Mouse (Mus musculus) embryonic facial prominence, embryonic 15.5 days (tissue): ENCODE measurements around the gene Scn3a. TPM values are rescaled to one million over a fixed set of nuclear protein-coding genes. Genes with fewer than 3 reads are reported as not detected.

Experiments
- ATAC-seq: fragments of 200-750 bp; cut with Nextera tagmentation; 2 replicates; pipeline ENCODE4 v1.8.0; 2017; ENCODE audit warnings: low read depth, moderate TSS enrichment; ENCODE audit not compliant: insufficient number of reproducible peaks, low FRiP score, low TSS enrichment
- H3K27ac ChIP-seq: fragments of 300-500 bp; sonication (generic); replicated peaks from 2 replicates; pipeline ENCODE4 v1.5.1; 2015; ENCODE audit warnings: mild to moderate bottlenecking, inconsistent platforms
- H3K27me3 ChIP-seq: fragments of 300-500 bp; sonication (generic); 2 replicates; pipeline ENCODE4 v1.6.1; 2015; ENCODE audit warnings: inconsistent platforms
- H3K36me3 ChIP-seq: fragments of 300-500 bp; sonication (generic); 2 replicates; pipeline ENCODE4 v1.6.1; 2015; ENCODE audit warnings: mild to moderate bottlenecking, inconsistent platforms
- H3K4me1 ChIP-seq: fragments of 300-500 bp; sonication (generic); 2 replicates; pipeline ENCODE4 v1.6.1; 2015; ENCODE audit warnings: inconsistent platforms
- H3K4me2 ChIP-seq: fragments of 300-500 bp; sonication (generic); replicated peaks from 2 replicates; pipeline ENCODE4 v1.6.1; 2015; ENCODE audit warnings: mild to moderate bottlenecking, inconsistent platforms
- H3K4me3 ChIP-seq: fragments of 300-500 bp; sonication (generic); replicated peaks from 2 replicates; pipeline ENCODE4 v1.5.1; 2015; ENCODE audit warnings: mild to moderate bottlenecking, inconsistent platforms
- H3K9ac ChIP-seq: fragments of 300-500 bp; sonication (generic); 2 replicates; pipeline ENCODE4 v1.6.1; 2015; ENCODE audit warnings: inconsistent platforms
- H3K9me3 ChIP-seq: fragments of 300-500 bp; sonication (generic); replicated peaks from 2 replicates; pipeline ENCODE4 v1.6.1; 2016; ENCODE audit warnings: inconsistent platforms
- WGBS: fragments of 180-500 bp; shearing (Covaris S2); methylation state at CpG from one replicate; pipeline ENCODE4 v1.1.7; 2015; 5-methylcytosine and 5-hydroxymethylcytosine counted together
- polyA plus RNA-seq: library from polyadenylated mRNA; unstranded; fragments of >200 nt; fragmentation: Nextera tagmentation; extraction: Ambion mirVana; gene quantifications from 2 replicates; pipeline ENCODE4 v1.2.1, GENCODE M21; 2015

Gene Scn3a
- polyA plus RNA-seq, 1 experiment from 2014 or later: 2.3 TPM

GRCm38 (mm10) chr2:65551736-65552135 lies 15.7 kb downstream of the Scn3a start:
- Histone ChIP-seq H3K27me3 (no peaks in the 10 kb centered on the region), H3K4me2 (no peak overlapping the region), H3K27ac (no peak overlapping the region), H3K4me1 (no peaks in the 10 kb centered on the region), H3K4me3 (no peak overlapping the region), H3K9me3 (no peaks in the 10 kb centered on the region), H3K36me3 (no peaks in the 10 kb centered on the region), H3K9ac (no peak overlapping the region)
- no peak for ATAC-seq
- 21% methylated on average over 2 of the region's 2 CpGs for WGBS

GRCm38 (mm10) chr2:65550564-65550963 lies 16.9 kb downstream of the Scn3a start:
- ATAC-seq: no peak
- H3K4me3 ChIP-seq: no peak overlapping the region
- H3K36me3 ChIP-seq: no peaks in the 10 kb centered on the region
- H3K4me1 ChIP-seq: no peaks in the 10 kb centered on the region
- H3K27ac ChIP-seq: no peak overlapping the region
- H3K9me3 ChIP-seq: no peaks in the 10 kb centered on the region
- no peaks in the 10 kb centered on the region for H3K27me3 ChIP-seq
- 97% methylated on average over 3 of the region's 3 CpGs for WGBS
- H3K4me2 ChIP-seq: no peak overlapping the region
- no peak overlapping the region for H3K9ac ChIP-seq

GRCm38 (mm10) chr2:65548665-65549064 lies 18.8 kb downstream of the Scn3a start:
- Histone ChIP-seq H3K4me3 (no peak overlapping the region), H3K9ac (no peak overlapping the region), H3K27ac (no peak overlapping the region), H3K4me1 (no peaks in the 10 kb centered on the region), H3K27me3 (no peaks in the 10 kb centered on the region), H3K36me3 (no peaks in the 10 kb centered on the region), H3K4me2 (no peak overlapping the region), H3K9me3 (no peaks in the 10 kb centered on the region)
- no peak for ATAC-seq
- 81% methylated on average over 6 of the region's 6 CpGs for WGBS

GRCm38 (mm10) chr2:65547341-65547740 lies 20.1 kb downstream of the Scn3a start:
- H3K4me2 ChIP-seq: no peak overlapping the region
- H3K4me3 ChIP-seq: no peak overlapping the region
- H3K36me3 ChIP-seq: no peaks in the 10 kb centered on the region
- H3K9me3 ChIP-seq: no peaks in the 10 kb centered on the region
- H3K4me1 ChIP-seq: no peaks in the 10 kb centered on the region
- no peak overlapping the region for H3K9ac ChIP-seq
- ATAC-seq: no peak
- no peak overlapping the region for H3K27ac ChIP-seq
- no peaks in the 10 kb centered on the region for H3K27me3 ChIP-seq
- 60% methylated on average over 4 of the region's 4 CpGs for WGBS

DNA sequence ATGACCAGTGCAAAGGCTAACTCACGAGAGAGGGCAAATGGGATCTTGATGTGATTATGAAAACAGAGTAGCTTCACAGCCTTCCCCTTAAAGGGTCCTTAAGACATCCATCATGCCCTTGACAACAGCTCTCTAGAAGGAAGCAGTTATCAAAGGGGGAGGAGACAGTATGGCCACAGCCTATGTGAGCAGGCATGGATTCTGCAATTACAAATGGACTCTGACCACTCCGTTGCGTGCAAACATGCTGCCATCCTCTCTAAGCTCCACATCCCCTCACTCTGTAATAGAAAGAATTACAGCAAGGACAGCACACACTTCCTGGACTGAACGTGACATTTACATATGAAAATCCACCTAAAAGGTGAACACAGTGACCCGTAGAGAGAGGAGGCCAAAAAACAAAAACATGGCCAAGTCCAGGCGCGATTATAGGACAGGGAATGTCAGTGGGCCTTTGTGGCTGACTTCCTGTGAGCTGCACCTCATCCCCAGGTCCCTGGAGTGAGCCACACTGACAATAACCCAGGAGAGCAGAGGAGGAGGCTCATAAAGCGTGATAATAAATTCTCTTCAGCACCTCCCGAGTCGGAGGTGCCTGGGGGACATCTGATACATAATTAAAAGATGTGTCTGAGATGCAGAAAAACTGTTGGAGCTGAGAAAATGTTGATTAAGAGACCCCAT lies 24.4 kb downstream of the Scn3a start:
- ATAC-seq: no peak
- WGBS: 73% methylated on average over 10 of the region's 10 CpGs
- H3K36me3 ChIP-seq: no peaks in the 10 kb centered on the region

GRCm38 (mm10) chr2:65541781-65542180 lies 25.6 kb downstream of the Scn3a start:
- 58% methylated on average over 1 of the region's 1 CpGs for WGBS
- H3K9me3 ChIP-seq: no peaks in the 10 kb centered on the region
- H3K27ac ChIP-seq: no peak overlapping the region
- H3K4me2 ChIP-seq: no peak overlapping the region
- H3K4me1 ChIP-seq: no peaks in the 10 kb centered on the region
- H3K36me3 ChIP-seq: no peaks in the 10 kb centered on the region
- H3K4me3 ChIP-seq: no peak overlapping the region
- no peaks in the 10 kb centered on the region for H3K27me3 ChIP-seq
- no peak for ATAC-seq
- no peak overlapping the region for H3K9ac ChIP-seq

More for the DNA sequence above, 24.4 kb downstream of the Scn3a start:
- Histone ChIP-seq H3K9ac (no peak overlapping the region), H3K27ac (no peak overlapping the region), H3K27me3 (no peaks in the 10 kb centered on the region), H3K4me2 (no peak overlapping the region), H3K4me3 (no peak overlapping the region), H3K9me3 (no peaks in the 10 kb centered on the region), H3K4me1 (no peaks in the 10 kb centered on the region)

- WGBS: 30% methylated on average over 5 of the region's 5 CpGs
- no peaks in the 10 kb centered on the region for H3K36me3 ChIP-seq
- H3K27me3 ChIP-seq: no peaks in the 10 kb centered on the region
- H3K9me3 ChIP-seq: no peaks in the 10 kb centered on the region
- H3K4me1 ChIP-seq: no peaks in the 10 kb centered on the region
- H3K27ac ChIP-seq: no peak overlapping the region
- ATAC-seq: no peak
- no peak overlapping the region for H3K4me2 ChIP-seq
- no peak overlapping the region for H3K9ac ChIP-seq
- no peak overlapping the region for H3K4me3 ChIP-seq
These were observed 29.0 kb downstream of the Scn3a start for GRCm38 (mm10) chr2:65538436-65538835.

DNA sequence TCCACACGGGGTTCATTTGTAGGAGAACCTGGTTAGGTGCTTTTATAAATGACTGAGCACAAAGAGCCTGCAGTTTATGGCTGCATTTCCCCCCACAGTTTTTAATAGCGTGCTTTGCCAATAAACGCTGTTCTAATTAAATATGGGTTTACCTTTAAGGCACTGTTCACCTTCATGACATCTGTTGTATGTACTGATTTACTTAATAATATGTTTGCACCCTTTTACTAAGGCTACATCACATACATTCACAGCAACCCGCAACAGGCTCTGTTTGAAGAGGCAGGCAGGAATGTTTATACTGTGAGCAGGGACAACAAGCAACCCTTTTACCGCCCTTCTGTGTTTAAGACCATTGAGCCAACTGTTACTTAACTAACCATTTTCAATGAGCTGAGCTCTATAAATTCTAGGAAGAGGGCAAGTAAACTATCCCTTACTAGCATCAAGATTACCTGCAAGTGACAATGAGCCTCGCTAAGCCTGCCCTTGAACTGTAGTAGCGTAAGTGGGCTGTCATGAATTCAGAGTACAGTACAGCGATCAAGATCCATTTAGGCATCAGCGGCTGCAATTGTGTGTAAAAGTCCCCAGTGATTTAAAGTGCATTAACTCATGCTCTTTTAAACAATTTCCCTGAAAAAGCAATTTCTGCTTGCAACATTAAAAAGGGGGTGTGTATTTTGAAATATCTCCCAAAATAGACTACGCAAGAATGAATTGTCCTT lies 35.1 kb downstream of the Scn3a start:
- 77% methylated on average over 10 of the region's 10 CpGs for WGBS
- H3K4me1 ChIP-seq: no peaks in the 10 kb centered on the region
- H3K27ac ChIP-seq: no peak overlapping the region
- ATAC-seq: no peak
- no peak overlapping the region for H3K4me3 ChIP-seq
- H3K27me3 ChIP-seq: no peaks in the 10 kb centered on the region
- H3K9me3 ChIP-seq: no peaks in the 10 kb centered on the region
- no peaks in the 10 kb centered on the region for H3K36me3 ChIP-seq
- no peak overlapping the region for H3K9ac ChIP-seq
- H3K4me2 ChIP-seq: no peak overlapping the region

DNA sequence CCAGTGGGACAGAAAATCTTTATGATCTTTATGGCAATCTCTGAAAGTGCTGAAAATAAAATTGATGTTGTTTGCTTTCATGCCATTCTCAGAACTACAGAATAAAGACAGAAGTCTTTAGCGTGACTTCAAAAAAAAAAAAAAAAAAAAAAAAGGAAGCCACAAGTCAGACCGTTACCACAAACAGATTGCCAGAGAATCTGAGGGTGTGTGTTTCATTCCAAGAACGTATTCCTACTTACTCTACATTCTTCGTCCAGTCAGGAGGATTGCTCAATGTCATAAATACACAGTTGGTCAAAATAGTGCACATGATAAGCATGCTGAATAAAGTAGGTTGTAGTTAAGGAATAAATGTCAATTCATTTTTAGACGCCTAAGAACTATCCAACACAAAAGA lies 38.3 kb downstream of the Scn3a start:
- no peak overlapping the region for H3K27ac ChIP-seq
- WGBS: 33% methylated on average over 5 of the region's 5 CpGs
- H3K27me3 ChIP-seq: no peaks in the 10 kb centered on the region
- H3K4me2 ChIP-seq: no peak overlapping the region
- ATAC-seq: no peak
- no peaks in the 10 kb centered on the region for H3K9me3 ChIP-seq
- no peaks in the 10 kb centered on the region for H3K4me1 ChIP-seq
- H3K36me3 ChIP-seq: no peaks in the 10 kb centered on the region
- H3K4me3 ChIP-seq: no peak overlapping the region
- H3K9ac ChIP-seq: no peak overlapping the region

GRCm38 (mm10) chr2:65516703-65517102 lies 50.7 kb downstream of the Scn3a start:
- no peak for ATAC-seq
- WGBS: 45% methylated on average over 6 of the region's 6 CpGs
- no peaks in the 10 kb centered on the region for H3K36me3 ChIP-seq
- no peaks in the 10 kb centered on the region for H3K4me1 ChIP-seq
- no peaks in the 10 kb centered on the region for H3K9me3 ChIP-seq
- H3K9ac ChIP-seq: no peak overlapping the region
- no peaks in the 10 kb centered on the region for H3K27me3 ChIP-seq
- no peak overlapping the region for H3K4me2 ChIP-seq
- H3K4me3 ChIP-seq: no peak overlapping the region
- H3K27ac ChIP-seq: no peak overlapping the region

GRCm38 (mm10) chr2:65508217-65508616 lies 59.2 kb downstream of the Scn3a start:
- no peaks in the 10 kb centered on the region for H3K27me3 ChIP-seq

DNA sequence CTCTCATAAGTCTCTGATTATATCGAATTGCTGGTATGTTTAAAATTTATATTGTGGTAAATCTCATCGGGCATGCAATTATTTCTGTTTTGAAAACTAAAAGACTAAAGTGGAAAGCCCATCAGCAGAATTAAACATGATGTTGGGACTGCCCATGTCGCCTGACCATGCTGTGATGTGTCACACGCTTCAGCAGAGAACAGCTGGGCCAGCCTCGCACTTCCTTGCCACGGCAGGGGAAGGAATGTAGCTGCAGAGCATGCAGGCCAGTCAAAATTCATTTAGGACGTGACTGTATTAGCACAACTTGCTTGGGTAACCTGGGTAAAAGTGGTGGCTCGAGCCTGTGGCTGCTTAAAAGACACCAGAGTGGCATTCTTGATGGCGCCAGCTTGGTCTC lies 77.0 kb downstream of the Scn3a start:
- 56% methylated on average over 9 of the region's 9 CpGs for WGBS

More at GRCm38 (mm10) chr2:65508217-65508616, 59.2 kb downstream of the Scn3a start:
- Histone ChIP-seq H3K4me1 (no peaks in the 10 kb centered on the region), H3K9me3 (no peaks in the 10 kb centered on the region), H3K9ac (no peak overlapping the region), H3K27ac (no peak overlapping the region), H3K36me3 (no peaks in the 10 kb centered on the region), H3K4me3 (no peak overlapping the region), H3K4me2 (no peak overlapping the region)
- no peak for ATAC-seq
- WGBS: 84% methylated on average over 12 of the region's 12 CpGs

More for the DNA sequence above, 77.0 kb downstream of the Scn3a start:
- Histone ChIP-seq H3K4me2 (no peak overlapping the region), H3K9me3 (no peaks in the 10 kb centered on the region), H3K36me3 (no peaks in the 10 kb centered on the region), H3K4me1 (no peaks in the 10 kb centered on the region), H3K27me3 (no peaks in the 10 kb centered on the region), H3K4me3 (no peak overlapping the region), H3K9ac (no peak overlapping the region), H3K27ac (no peak overlapping the region)
- no peak for ATAC-seq
